Mouse (Mus musculus): Measurements from ENCODE around the gene Nmb. TPM values are rescaled to one million over a fixed set of nuclear protein-coding genes. Genes with fewer than 3 reads are reported as not detected.

The Nmb gene
- polyA plus RNA-seq, 1 experiment from 2014 or later: 8.0 TPM

Other genes starting within 250 kb of the Nmb start
- 14.3 and 16.5 TPM in 2 replicates for gene Crtc3, start 216.2 kb downstream of the Nmb start, polyA plus RNA-seq (2015; fragmentation: Nextera tagmentation; extraction: Ambion mirVana)
- 21.1 and 23.6 TPM in 2 replicates for gene Iqgap1, start 79.1 kb downstream of the Nmb start, polyA plus RNA-seq (2015; fragmentation: Nextera tagmentation; extraction: Ambion mirVana)
- 5.3 and 5.8 TPM in 2 replicates for gene Zscan2, start 44.2 kb downstream of the Nmb start, polyA plus RNA-seq (2015; fragmentation: Nextera tagmentation; extraction: Ambion mirVana)
- 36.5 and 41.5 TPM in 2 replicates for gene Wdr73, start 3.8 kb downstream of the Nmb start, polyA plus RNA-seq (2015; fragmentation: Nextera tagmentation; extraction: Ambion mirVana)
- 174 and 177 TPM in 2 replicates for gene Sec11a, start 42.7 kb upstream of the Nmb start, polyA plus RNA-seq (2015; fragmentation: Nextera tagmentation; extraction: Ambion mirVana)
- 7.3 and 8.8 TPM in 2 replicates for gene Zfp592, start 88.6 kb upstream of the Nmb start, polyA plus RNA-seq (2015; fragmentation: Nextera tagmentation; extraction: Ambion mirVana)
- 0.14 and 0.16 TPM in 2 replicates for gene Alpk3, start 152.5 kb upstream of the Nmb start, polyA plus RNA-seq (2015; fragmentation: Nextera tagmentation; extraction: Ambion mirVana)
- gene Slc28a1, start 209.7 kb upstream of the Nmb start, polyA plus RNA-seq (2015; fragmentation: Nextera tagmentation; extraction: Ambion mirVana): not detected in 2 replicates

Data from hindbrain, embryonic 13.5 days (tissue).